Mouse (Mus musculus): ENCODE measurements around the gene Itfg1. TPM values are rescaled to one million over a fixed set of nuclear protein-coding genes. Genes with fewer than 3 reads are reported as not detected.
A peak's percentile ranks its signal among the peaks of the same experiment; 100 is the strongest.

Itfg1 gene
- polyA plus RNA-seq, 1 experiment: 32.4 TPM

- Histone ChIP-seq H3K27ac (ENCODE audit: control insufficient read depth, insufficient read depth, low read depth, low read length) (no peak overlapping the region), H3K36me3 (ENCODE audit: control insufficient read depth, insufficient read depth, low read length) (no peaks in the 10 kb centered on the region), H3K4me1 (ENCODE audit: control insufficient read depth, insufficient read depth, low read length) (no peaks in the 10 kb centered on the region), H3K4me3 (ENCODE audit: control insufficient read depth, low read depth, low read length) (no peak overlapping the region), H3K27me3 (ENCODE audit: control insufficient read depth, insufficient read depth, low read length) (no peaks in the 10 kb centered on the region)
- no peak for TF ChIP-seq POLR2A (IDR thresholded peaks at IDR 0.05; ENCODE audit: control insufficient read depth, low read depth, low read length)
- no peak for TF ChIP-seq CTCF (IDR thresholded peaks at IDR 0.05; ENCODE audit: control insufficient read depth, insufficient read depth, insufficient replicate concordance, low read depth, low read length)
Measured at GRCm38 (mm10) chr8:85716696-85717095, 124.0 kb downstream of the Itfg1 start.

GRCm38 (mm10) chr8:85706988-85707387 lies 133.7 kb downstream of the Itfg1 start:
- no peaks in the 10 kb centered on the region for H3K36me3 ChIP-seq (ENCODE audit: control insufficient read depth, insufficient read depth, low read length)
- no peak overlapping the region for H3K4me3 ChIP-seq (ENCODE audit: control insufficient read depth, low read depth, low read length)
- H3K27me3 ChIP-seq (ENCODE audit: control insufficient read depth, insufficient read depth, low read length): no peaks in the 10 kb centered on the region
- H3K27ac ChIP-seq (ENCODE audit: control insufficient read depth, insufficient read depth, low read depth, low read length): no peak overlapping the region
- no peaks in the 10 kb centered on the region for H3K4me1 ChIP-seq (ENCODE audit: control insufficient read depth, insufficient read depth, low read length)
- TF ChIP-seq POLR2A (IDR thresholded peaks at IDR 0.05; ENCODE audit: control insufficient read depth, low read depth, low read length): no peak
- TF ChIP-seq CTCF (IDR thresholded peaks at IDR 0.05; ENCODE audit: control insufficient read depth, insufficient read depth, insufficient replicate concordance, low read depth, low read length): no peak

DNA sequence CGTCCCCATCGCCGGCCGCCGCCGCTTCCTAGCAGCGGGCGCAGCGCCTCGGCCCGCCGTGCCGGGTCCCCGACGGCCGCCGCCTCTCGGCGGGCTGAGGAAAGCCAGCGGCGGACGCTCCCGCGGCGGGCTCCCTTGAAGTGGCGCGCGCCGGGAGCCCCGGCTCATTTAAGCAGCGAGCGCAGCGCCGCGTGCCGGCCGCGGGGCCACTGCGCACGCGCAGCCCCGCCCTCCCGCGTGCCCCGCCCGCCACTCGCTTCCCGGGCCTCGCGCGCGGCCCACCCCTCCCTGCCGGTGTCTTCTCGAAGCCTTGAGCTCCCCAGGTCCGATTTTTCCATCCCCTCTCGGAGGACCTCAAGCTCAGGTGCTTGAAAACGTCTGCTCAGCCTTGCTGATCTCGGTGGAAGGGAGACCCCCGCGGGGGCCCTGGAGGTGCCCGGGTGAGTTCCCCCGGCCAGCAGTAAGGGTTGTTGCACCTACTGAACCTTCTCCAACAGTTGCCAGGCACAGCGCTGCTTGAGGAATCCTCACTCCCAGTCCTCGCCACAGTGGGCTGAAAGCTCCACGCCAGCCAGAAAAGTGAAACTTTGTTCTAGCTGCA lies 139.9 kb downstream of the Itfg1 start, which contains the start of gene Neto2:
Neto2 (minus strand) TSS at position 174 of the 601 bp plus-strand sequence.
- peaks cover 5% of the 10 kb centered on the region for H3K4me1 ChIP-seq (ENCODE audit: control insufficient read depth, insufficient read depth, low read length)
- TF ChIP-seq CTCF (IDR thresholded peaks at IDR 0.05; ENCODE audit: control insufficient read depth, insufficient read depth, insufficient replicate concordance, low read depth, low read length) (no peak), POLR2A (IDR thresholded peaks at IDR 0.05; ENCODE audit: control insufficient read depth, low read depth, low read length) (peak; percentile 82)
- H3K27ac ChIP-seq (ENCODE audit: control insufficient read depth, insufficient read depth, low read depth, low read length): peak within 1 kb of the TSS; percentile 42
- no peaks in the 10 kb centered on the region for H3K27me3 ChIP-seq (ENCODE audit: control insufficient read depth, insufficient read depth, low read length)
- H3K36me3 ChIP-seq (ENCODE audit: control insufficient read depth, insufficient read depth, low read length): no peaks in the 10 kb centered on the region
- H3K4me3 ChIP-seq (ENCODE audit: control insufficient read depth, low read depth, low read length): peak within 1 kb of the TSS; percentile 86

GRCm38 (mm10) chr8:85700101-85700750 lies 140.5 kb downstream of the Itfg1 start:
- Histone ChIP-seq H3K27me3 (ENCODE audit: control insufficient read depth, insufficient read depth, low read length) (no peaks in the 10 kb centered on the region), H3K27ac (ENCODE audit: control insufficient read depth, insufficient read depth, low read depth, low read length) (peak overlapping the region; percentile 42; the same call in 1 of the 2 replicates), H3K4me3 (ENCODE audit: control insufficient read depth, low read depth, low read length) (peak overlapping the region; percentile 86), H3K4me1 (ENCODE audit: control insufficient read depth, insufficient read depth, low read length) (peaks cover 5% of the 10 kb centered on the region), H3K36me3 (ENCODE audit: control insufficient read depth, insufficient read depth, low read length) (no peaks in the 10 kb centered on the region)
- TF ChIP-seq POLR2A (IDR thresholded peaks at IDR 0.05; ENCODE audit: control insufficient read depth, low read depth, low read length) (no peak), CTCF (IDR thresholded peaks at IDR 0.05; ENCODE audit: control insufficient read depth, insufficient read depth, insufficient replicate concordance, low read depth, low read length) (peak; percentile 48)

DNA sequence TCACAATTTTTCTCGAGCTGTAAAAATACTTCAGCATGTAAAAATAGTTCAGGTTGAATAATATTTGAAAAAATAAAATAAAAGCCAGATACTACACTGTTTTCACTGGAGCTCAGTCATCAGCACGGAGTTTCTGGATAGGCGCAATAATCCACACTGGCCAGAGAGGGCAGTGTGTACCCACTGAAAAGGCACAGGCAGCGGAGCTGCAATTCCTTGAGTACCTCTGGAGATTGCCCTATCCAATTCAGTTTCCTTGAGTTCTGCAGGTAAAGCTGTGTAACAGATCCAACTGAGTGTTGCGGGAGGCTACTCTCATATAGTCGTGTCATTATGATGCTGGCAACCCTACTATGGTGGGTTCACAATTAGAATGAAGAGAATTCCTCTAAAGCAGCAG lies 141.7 kb downstream of the Itfg1 start:
- Histone ChIP-seq H3K36me3 (ENCODE audit: control insufficient read depth, insufficient read depth, low read length) (no peaks in the 10 kb centered on the region), H3K4me3 (ENCODE audit: control insufficient read depth, low read depth, low read length) (no peak overlapping the region)
- TF ChIP-seq POLR2A (IDR thresholded peaks at IDR 0.05; ENCODE audit: control insufficient read depth, low read depth, low read length): no peak
- TF ChIP-seq CTCF (IDR thresholded peaks at IDR 0.05; ENCODE audit: control insufficient read depth, insufficient read depth, insufficient replicate concordance, low read depth, low read length): peak; percentile 72; the same call in 1 of the 2 replicates

More for the DNA sequence above, 141.7 kb downstream of the Itfg1 start:
- H3K27me3 ChIP-seq (ENCODE audit: control insufficient read depth, insufficient read depth, low read length): no peaks in the 10 kb centered on the region
- peaks cover 5% of the 10 kb centered on the region for H3K4me1 ChIP-seq (ENCODE audit: control insufficient read depth, insufficient read depth, low read length)
- no peak overlapping the region for H3K27ac ChIP-seq (ENCODE audit: control insufficient read depth, insufficient read depth, low read depth, low read length)

Other genes starting within 250 kb of the Itfg1 start
- gene Neto2, start 140.0 kb downstream of the Itfg1 start, polyA plus RNA-seq (2012; rRNA removed): 0.87 and 1.4 TPM in 2 replicates
- 2.9 TPM in 2 replicates for gene Phkb, start within 50 bp of the Itfg1 start, polyA plus RNA-seq (2012; rRNA removed)